Mouse (Mus musculus) midbrain, postnatal 0 days (tissue): ENCODE results near the gene Hic1. TPM values are rescaled to one million over a fixed set of nuclear protein-coding genes. Genes with fewer than 3 reads are reported as not detected.

Experiments
- ATAC-seq: fragments of 200-750 bp; cut with Nextera tagmentation; 2 replicates; pipeline ENCODE4 v1.8.0; 2017; ENCODE audit warnings: moderate number of reproducible peaks, mild to moderate bottlenecking, moderate TSS enrichment, moderate library complexity; ENCODE audit not compliant: low FRiP score
- DNase-seq: peaks from one replicate; pipeline ENCODE4 v3.0.0-alpha.2; 2015; ENCODE audit warnings: low spot score
- H3K27ac ChIP-seq: fragments of 300-500 bp; sonication (generic); 2 replicates; pipeline ENCODE4 v1.5.1; 2014; ENCODE audit warnings: low read depth, mild to moderate bottlenecking, low read length, mixed read lengths
- H3K27me3 ChIP-seq: fragments of 300-500 bp; sonication (generic); 2 replicates; pipeline ENCODE4 v1.6.1; 2014; ENCODE audit warnings: low read length, control low read depth, mixed read lengths; ENCODE audit not compliant: insufficient read depth
- H3K36me3 ChIP-seq: fragments of 300-500 bp; sonication (generic); 2 replicates; pipeline ENCODE4 v1.6.1; 2014; ENCODE audit warnings: low read length, control low read depth, mixed read lengths; ENCODE audit not compliant: insufficient read depth
- H3K4me1 ChIP-seq: fragments of 300-500 bp; sonication (generic); 2 replicates; pipeline ENCODE4 v1.6.1; 2014; ENCODE audit warnings: mild to moderate bottlenecking, control low read depth, antibody characterized with exemption, low read length, mixed read lengths; ENCODE audit not compliant: insufficient read depth
- H3K4me2 ChIP-seq: fragments of 300-500 bp; sonication (generic); 2 replicates; pipeline ENCODE4 v1.6.1; 2014; ENCODE audit warnings: low read depth, mild to moderate bottlenecking, low read length, mixed read lengths; ENCODE audit not compliant: poor library complexity, severe bottlenecking
- H3K4me3 ChIP-seq: fragments of 300-500 bp; sonication (generic); 2 replicates; pipeline ENCODE4 v1.5.1; 2014; ENCODE audit warnings: low read depth, mild to moderate bottlenecking, low read length, moderate library complexity
- H3K9ac ChIP-seq: fragments of 300-500 bp; sonication (generic); replicated peaks from 2 replicates; pipeline ENCODE4 v1.6.1; 2014; ENCODE audit warnings: mild to moderate bottlenecking, low read length, moderate library complexity, mixed read lengths; ENCODE audit not compliant: poor library complexity, severe bottlenecking
- H3K9me3 ChIP-seq: fragments of 300-500 bp; sonication (generic); 2 replicates; pipeline ENCODE4 v1.6.1; 2016; ENCODE audit warnings: low read length, control low read depth
- CTCF ChIP-seq: IDR thresholded peaks from 2 replicates; pipeline ENCODE4 v1.5.1; 2016; ENCODE audit warnings: antibody characterized with exemption, mild to moderate bottlenecking
- WGBS: fragments of 180-500 bp; shearing (Covaris S2); extraction: QIAGEN DNeasy Blood & Tissue Kit; methylation state at CpG from one replicate; pipeline ENCODE4 v1.1.7; 2014; 5-methylcytosine and 5-hydroxymethylcytosine counted together
- polyA plus RNA-seq: library from polyadenylated mRNA; unstranded; fragments of >200 nt; fragmentation: Nextera tagmentation; extraction: Ambion mirVana; gene quantifications from 2 replicates; pipeline ENCODE4 v1.2.1, GENCODE M21; 2015
- total RNA-seq: library from RNA; depleted of rRNA; stranded (reverse); fragments of >200 nt; gene quantifications from 2 replicates; pipeline ENCODE4 v1.2.3, GENCODE M21; 2014

Hic1 gene
- total and polyA plus RNA-seq, 2 experiments from 2014 or later: 1.5 to 7.1 TPM

DNA sequence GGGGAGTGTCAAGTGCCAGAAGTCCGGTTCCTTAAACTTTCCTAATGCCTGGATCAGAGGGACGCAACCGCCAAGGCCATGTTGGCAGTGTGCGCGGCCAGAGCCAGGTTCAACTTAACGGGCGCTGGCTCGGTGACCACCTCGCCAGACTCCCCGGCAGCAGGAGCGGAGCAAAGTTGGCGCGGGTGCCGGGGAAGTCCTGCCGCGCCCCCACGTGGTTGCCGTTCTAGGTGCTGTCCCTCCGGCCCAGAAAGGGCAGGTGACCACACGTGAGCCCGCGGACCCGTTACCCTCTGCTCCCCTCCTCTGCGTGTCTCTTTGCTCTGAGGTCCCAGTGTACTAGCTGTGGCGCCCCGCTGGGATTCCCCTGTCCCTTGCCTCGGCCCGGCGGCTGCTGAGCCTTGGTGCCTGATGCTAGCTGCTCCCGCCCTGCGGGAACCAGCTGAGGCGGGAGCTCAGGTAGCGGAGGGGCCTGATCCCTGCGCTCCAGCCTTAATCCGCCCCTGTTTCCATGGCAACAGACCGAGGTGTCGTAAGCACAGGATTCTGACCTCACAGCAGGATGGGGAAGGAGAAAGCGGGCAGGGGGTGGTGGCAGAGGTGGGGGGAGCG, 25.6 kb upstream of the Hic1 start:
- Histone ChIP-seq H3K9ac (peak overlapping the region; percentile 64), H3K4me1 (peaks cover 8% of the 10 kb centered on the region; the same call in 1 of the 2 replicates), H3K36me3 (no peaks in the 10 kb centered on the region), H3K9me3 (no peaks in the 10 kb centered on the region), H3K4me2 (peak overlapping the region; percentile 82), H3K27me3 (0 out of 2 replicates have a peak, but pooled peaks cover 4% of the 10 kb centered on the region), H3K4me3 (peak overlapping the region; percentile 55), H3K27ac (peak overlapping the region; percentile 59)
- TF ChIP-seq CTCF: no peak; the same call in 1 of the 2 replicates
- DNase-seq: peak; percentile 86
- under 1% methylated on average over 39 of the region's 39 CpGs for WGBS
- peak; percentile 64 for ATAC-seq

DNA sequence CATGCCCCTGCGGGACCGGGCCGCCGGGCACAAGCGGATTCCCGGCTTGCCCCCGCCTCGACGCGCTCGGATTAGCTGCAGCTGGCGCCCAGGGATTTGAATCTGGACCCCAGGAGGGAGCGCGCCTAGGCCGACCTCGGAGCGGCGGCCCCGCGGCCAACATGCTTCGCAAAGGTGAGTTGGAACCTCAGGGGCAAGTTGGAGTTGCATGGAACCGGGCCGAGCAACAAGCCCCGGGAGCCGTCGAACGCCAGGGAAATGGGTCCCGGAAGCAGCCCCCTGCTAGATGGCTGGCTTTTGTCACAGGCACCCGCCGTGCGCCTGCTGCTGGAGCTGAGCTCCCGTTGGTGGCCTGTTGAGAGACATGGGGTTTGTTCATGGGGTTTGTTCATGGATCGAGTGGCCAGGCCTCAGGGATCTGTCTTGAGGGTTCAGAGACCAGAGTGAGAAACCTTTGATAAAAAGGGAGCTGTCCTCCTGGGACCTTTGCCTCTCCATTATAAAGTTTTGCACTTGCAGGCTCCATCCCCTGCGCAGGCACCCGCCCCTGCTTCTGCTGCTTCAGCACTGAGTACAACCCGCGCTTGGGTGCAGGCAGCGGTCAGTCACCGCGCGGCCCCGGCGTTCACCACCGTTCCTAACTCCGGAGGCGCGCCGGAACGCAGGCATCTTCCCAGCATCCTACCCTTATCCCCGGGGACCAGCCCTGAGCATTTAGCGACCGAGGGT, 25.0 kb upstream of the Hic1 start:
- DNase-seq: no peak
- H3K27me3 ChIP-seq: 0 out of 2 replicates have a peak, but pooled peaks cover 4% of the 10 kb centered on the region

DNA sequence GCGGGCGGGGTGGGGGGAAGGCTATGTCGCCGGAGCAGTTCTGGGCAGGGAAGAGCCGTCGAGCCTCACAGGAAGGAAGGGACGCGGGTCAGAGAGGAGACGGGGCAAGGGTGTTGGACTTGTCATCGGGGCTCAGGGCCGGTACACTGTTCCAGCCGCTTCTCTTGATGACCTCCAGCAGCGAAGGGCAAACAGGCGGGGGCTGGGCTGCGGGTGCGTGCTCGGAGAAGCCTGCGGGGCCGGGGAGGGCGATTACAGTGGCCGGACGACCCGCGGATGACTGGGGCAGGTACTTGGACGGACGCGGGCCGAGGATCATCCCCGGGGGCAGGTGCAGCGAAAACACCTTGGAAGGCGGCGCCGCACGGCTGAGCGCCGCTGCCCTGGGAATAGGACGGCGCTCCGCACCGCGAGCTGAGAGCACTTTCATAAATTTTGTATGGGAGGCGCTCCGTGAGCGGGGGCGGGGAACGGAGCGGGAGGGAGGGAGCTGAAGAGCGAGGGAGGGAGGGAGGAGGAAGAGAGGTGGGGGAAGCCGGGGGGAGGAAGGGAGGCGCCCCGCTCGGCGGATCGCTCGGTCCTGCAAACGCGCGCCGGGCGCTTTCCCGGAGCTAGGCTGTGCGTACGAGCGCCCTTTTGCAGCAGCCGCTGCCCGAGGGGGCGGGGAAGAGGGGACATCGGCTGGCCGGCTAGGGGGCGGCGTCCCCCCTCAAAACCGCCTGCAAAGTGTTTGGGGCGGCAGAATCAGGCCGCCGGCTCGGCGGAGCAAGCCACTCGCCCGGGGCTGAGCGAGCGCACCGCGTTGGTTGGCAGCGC, 24.1 kb upstream of the Hic1 start, which contains the start of gene Rtn4rl1:
Rtn4rl1 (plus strand) TSS at position 528 of the 816 bp plus-strand sequence.
- Histone ChIP-seq H3K27ac (peak within 1 kb of the TSS; percentile 59; the same call in 1 of the 2 replicates), H3K4me1 (peaks cover 14% of the 10 kb centered on the region; the same call in 1 of the 2 replicates), H3K9me3 (no peaks in the 10 kb centered on the region), H3K36me3 (no peaks in the 10 kb centered on the region), H3K4me3 (peak within 1 kb of the TSS; percentile 55), H3K27me3 (0 out of 2 replicates have a peak, but pooled peaks cover 4% of the 10 kb centered on the region), H3K4me2 (peak within 1 kb of the TSS; percentile 82), H3K9ac (peak within 1 kb of the TSS; percentile 64)
- peak; percentile 44 for DNase-seq
- ATAC-seq: no peak
- no peak for TF ChIP-seq CTCF
- WGBS: under 1% methylated on average over 67 of the region's 84 CpGs

More for the DNA sequence above, 25.0 kb upstream of the Hic1 start:
- peak overlapping the region; percentile 82 for H3K4me2 ChIP-seq
- H3K9ac ChIP-seq: peak overlapping the region; percentile 64
- H3K36me3 ChIP-seq: no peaks in the 10 kb centered on the region
- no peaks in the 10 kb centered on the region for H3K9me3 ChIP-seq
- WGBS: under 1% methylated on average over 52 of the region's 52 CpGs
- H3K4me1 ChIP-seq: peaks cover 14% of the 10 kb centered on the region; the same call in 1 of the 2 replicates
- no peak for TF ChIP-seq CTCF
- no peak for ATAC-seq
- H3K27ac ChIP-seq: peak overlapping the region; percentile 59; the same call in 1 of the 2 replicates
- peak overlapping the region; percentile 55 for H3K4me3 ChIP-seq

DNA sequence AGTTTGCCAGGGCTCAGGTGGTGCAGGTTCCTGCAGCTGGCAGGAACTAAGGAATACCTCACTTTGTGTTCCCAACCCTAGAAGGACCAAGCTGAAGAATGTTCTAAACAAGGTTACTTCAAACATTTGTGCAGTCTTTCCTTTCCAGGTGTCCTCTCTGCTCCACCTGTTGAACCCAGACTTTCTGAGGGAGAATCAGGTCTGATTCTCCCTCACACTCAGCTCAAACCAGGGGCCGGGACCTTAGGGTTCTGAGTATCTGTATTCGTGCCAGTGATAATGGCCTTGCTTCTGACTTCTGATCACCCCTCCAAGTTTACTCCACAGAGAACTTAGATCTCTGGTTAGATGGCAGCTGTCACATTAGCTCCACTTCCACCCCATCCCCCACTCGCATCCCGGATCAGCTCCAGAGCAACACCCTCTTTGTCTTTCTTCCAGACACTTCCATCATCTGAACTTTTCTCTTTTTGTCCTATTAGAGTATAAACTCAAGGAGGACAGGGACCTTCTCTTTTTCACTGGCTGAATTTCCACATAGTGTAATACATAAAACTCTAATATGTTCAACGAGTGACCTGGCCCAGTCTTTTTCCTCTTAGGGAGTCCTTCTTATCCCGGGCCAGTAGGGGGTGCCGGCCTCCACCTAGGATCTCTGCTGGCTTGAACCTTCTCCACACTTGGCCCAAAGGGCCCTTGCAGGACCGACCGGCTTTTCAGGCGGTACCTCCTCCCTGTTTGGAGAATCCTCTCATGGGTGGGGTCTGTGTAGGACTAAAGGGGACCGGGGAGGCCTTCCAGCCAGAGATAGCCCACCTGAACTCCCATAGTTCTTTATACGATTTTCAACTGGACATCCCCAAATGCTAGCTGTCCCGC, 23.3 kb upstream of the Hic1 start:
- WGBS: 23% methylated on average over 13 of the region's 13 CpGs
- Histone ChIP-seq H3K4me3 (peak overlapping the region; percentile 55), H3K4me2 (peak overlapping the region; percentile 82), H3K27ac (no peak overlapping the region), H3K27me3 (0 out of 2 replicates have a peak, but pooled peaks cover 4% of the 10 kb centered on the region), H3K4me1 (peaks cover 14% of the 10 kb centered on the region; the same call in 1 of the 2 replicates), H3K9ac (peak overlapping the region; percentile 64; the same call in 1 of the 2 replicates), H3K36me3 (no peaks in the 10 kb centered on the region), H3K9me3 (no peaks in the 10 kb centered on the region)
- peak; percentile 88 for TF ChIP-seq CTCF
- DNase-seq (peak; percentile 79), ATAC-seq (0 out of 2 replicates have a peak, but pooled peaks have one; percentile 15)

DNA sequence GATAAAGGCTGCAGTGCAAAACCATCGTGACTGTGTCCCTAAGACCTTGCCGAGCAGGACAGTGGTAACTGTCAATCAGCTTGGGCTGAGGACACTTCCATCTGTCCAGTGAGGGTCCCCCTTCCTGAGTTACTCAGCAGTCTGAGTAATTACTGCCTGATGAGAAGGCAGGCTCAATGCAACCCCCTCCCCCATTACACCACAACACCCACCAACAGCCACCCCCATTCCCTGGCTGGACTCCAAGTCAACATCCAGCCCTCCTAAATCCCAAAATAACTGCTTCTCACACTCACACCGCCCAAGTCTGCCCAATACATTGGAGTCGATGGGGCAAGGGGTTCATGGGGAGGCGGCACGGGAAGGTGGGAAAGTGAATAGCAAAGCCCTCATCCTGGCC, 22.5 kb upstream of the Hic1 start:
- no peak overlapping the region for H3K27ac ChIP-seq
- 63% methylated on average over 6 of the region's 6 CpGs for WGBS
- 0 out of 2 replicates have a peak, but pooled peaks cover 4% of the 10 kb centered on the region for H3K27me3 ChIP-seq
- H3K4me3 ChIP-seq: no peak overlapping the region
- no peaks in the 10 kb centered on the region for H3K36me3 ChIP-seq
- TF ChIP-seq CTCF: no peak
- ATAC-seq: no peak
- peaks cover 14% of the 10 kb centered on the region; the same call in 1 of the 2 replicates for H3K4me1 ChIP-seq
- no peak overlapping the region for H3K4me2 ChIP-seq
- no peak overlapping the region for H3K9ac ChIP-seq
- DNase-seq: no peak
- no peaks in the 10 kb centered on the region for H3K9me3 ChIP-seq
